Mouse (Mus musculus) E14TG2a.4 (cell line): ENCODE measurements around the gene Tepp.

ENCODE experiments used
- H3K27me3 ChIP-seq: 2 replicates; pipeline ENCODE4 v1.6.1; 2014; ENCODE audit warnings: low read length, control low read depth; ENCODE audit not compliant: insufficient read depth
- H3K36me3 ChIP-seq: 2 replicates; pipeline ENCODE4 v1.6.1; 2014; ENCODE audit warnings: low read length, control low read depth; ENCODE audit not compliant: insufficient read depth
- H3K4me1 ChIP-seq: replicated peaks from 2 replicates; pipeline ENCODE4 v1.6.1; 2014; ENCODE audit warnings: low read depth, low read length, control low read depth
- H3K4me3 ChIP-seq: replicated peaks from 2 replicates; pipeline ENCODE4 v1.5.1; 2014; ENCODE audit warnings: mild to moderate bottlenecking, low read length
- H3K9me3 ChIP-seq: 2 replicates; pipeline ENCODE4 v1.6.1; 2014; ENCODE audit warnings: low read length, control low read depth
- CTCF ChIP-seq: conservative IDR thresholded peaks from 2 replicates; pipeline ENCODE4 v1.5.1; 2014; ENCODE audit warnings: low read length
- NANOG ChIP-seq: IDR thresholded peaks from 2 replicates; pipeline ENCODE4 v1.6.1; 2014; ENCODE audit warnings: borderline replicate concordance, low read length, mixed read lengths
- POU5F1 ChIP-seq: IDR thresholded peaks from 2 replicates; pipeline ENCODE4 v1.6.1; 2014; ENCODE audit warnings: low read length, borderline replicate concordance

The Tepp gene

DNA sequence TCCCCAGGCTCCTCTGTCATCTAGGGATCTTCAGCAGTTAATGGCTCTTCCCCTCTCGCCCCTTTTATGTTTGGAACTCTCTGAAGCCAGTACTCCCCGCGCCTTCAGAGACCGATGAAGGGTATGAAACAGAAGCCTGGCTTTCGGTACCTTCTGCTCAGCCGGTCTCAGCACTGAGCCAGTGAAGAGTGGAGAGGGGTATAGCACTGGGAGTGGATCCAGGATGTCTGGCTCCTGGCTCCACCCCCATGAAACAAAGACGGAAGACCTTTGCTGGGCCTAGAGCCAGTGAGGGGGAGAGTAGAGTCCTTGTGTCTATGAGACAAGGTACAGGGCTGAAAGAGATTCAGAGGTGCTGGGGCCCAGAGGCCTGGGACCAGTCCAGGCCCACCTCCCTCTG is 16.5 kb upstream of the Tepp start:
- Histone ChIP-seq H3K36me3 (no peaks in the 10 kb centered on the region), H3K4me3 (peak overlapping the region; percentile 56), H3K4me1 (peaks cover 23% of the 10 kb centered on the region), H3K9me3 (no peaks in the 10 kb centered on the region), H3K27me3 (0 out of 2 replicates have a peak, but pooled peaks cover 7% of the 10 kb centered on the region)
- no peak for TF ChIP-seq CTCF
- no peak for TF ChIP-seq POU5F1
- TF ChIP-seq NANOG: no peak

DNA sequence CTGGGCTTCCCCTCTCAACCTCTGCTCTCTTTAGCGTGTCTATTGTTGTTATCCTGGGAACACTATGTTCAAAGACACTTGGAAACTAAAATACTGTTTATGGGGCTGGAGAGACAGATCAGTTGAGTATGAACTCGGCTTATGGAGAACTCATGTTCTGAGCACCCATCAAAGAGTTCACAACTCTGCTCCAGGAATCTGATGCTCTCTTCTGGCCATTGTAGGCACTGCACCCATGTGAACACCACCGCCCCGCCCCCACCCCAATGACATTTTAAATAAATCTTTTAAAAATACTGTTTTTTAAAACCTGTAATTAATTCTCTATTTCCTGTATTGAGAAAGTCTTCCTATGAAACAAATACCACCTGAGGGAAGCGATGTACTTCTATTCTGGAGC is 8.0 kb upstream of the Tepp start:
- Histone ChIP-seq H3K4me1 (no peaks in the 10 kb centered on the region), H3K9me3 (0 out of 2 replicates have a peak, but pooled peaks cover 3% of the 10 kb centered on the region), H3K4me3 (no peak overlapping the region), H3K36me3 (no peaks in the 10 kb centered on the region), H3K27me3 (peaks cover 4% of the 10 kb centered on the region; the same call in 1 of the 2 replicates)
- no peak for TF ChIP-seq POU5F1
- TF ChIP-seq CTCF: peak; percentile 58

DNA sequence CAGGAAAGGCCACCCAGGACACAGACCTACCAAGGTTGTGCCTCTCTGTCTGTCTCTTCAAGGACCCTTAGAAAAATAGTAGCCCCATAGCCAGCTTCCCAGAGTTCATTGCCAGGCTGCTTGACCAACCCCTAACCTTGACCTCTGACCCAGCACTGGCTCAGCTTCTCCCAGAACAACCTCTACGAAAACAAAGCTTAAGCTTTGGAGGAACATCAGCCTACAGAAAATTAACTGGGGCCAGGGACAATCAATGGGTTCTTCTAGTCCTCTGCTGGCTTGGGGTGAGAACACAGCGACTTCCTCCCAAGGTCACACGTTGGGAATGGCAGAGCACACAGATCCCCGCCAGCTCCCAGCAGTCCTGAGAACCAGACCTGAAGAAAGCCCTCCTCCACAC is 4.8 kb upstream of the Tepp start:
- no peaks in the 10 kb centered on the region for H3K36me3 ChIP-seq
- TF ChIP-seq NANOG (no peak), POU5F1 (no peak), CTCF (no peak)
- H3K27me3 ChIP-seq: no peaks in the 10 kb centered on the region
- H3K9me3 ChIP-seq: no peaks in the 10 kb centered on the region
- H3K4me3 ChIP-seq: no peak overlapping the region
- H3K4me1 ChIP-seq: peaks cover 8% of the 10 kb centered on the region

DNA sequence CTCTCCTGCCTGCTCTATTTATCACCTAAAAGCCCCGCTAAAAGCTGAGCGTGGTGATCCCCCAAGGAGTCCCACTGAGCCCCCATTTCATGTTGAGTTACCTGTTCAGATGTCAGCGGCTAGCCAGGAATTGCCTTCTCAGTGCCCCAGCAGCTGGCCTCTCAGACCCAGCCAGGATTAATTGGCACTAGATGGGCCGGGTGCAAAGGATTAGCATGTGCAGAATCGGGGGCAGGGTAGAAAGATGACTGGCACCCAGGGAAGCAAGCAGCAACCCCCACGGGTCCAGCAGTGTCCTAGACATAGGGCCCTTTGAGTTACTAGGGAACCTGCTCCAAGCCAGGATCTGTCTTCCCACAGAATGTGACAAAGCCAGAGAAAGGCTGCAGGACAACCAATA is 3.9 kb upstream of the Tepp start, which contains the start of gene Cngb1:
Gene Cngb1 (minus strand): TSS at position 155 of the 400 bp plus-strand sequence.
- H3K27me3 ChIP-seq: no peaks in the 10 kb centered on the region
- no peak within 1 kb of the TSS for H3K4me3 ChIP-seq
- no peaks in the 10 kb centered on the region for H3K9me3 ChIP-seq
- no peaks in the 10 kb centered on the region for H3K36me3 ChIP-seq
- TF ChIP-seq NANOG (no peak), CTCF (no peak), POU5F1 (no peak)
- peaks cover 12% of the 10 kb centered on the region for H3K4me1 ChIP-seq

DNA sequence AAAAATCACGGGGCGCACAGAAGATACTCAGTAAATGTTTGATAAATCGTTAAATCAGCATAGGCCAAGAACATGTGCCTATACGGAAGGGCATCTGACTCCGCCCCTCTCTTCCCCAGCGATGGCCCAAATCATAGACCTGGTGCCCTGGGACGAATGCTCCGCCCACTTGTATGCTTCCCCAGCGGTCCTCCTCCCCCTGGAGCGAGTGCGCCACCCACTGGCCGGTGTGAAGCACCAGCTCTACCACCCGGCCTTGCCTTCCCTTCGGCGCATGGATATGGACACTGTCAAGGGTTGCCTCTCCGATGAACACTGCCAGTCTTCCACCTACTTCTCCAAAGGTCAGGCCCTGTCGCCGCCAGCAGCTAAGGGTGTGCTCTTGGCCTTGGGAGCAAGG is 2.5 kb downstream of the Tepp start:
- Histone ChIP-seq H3K4me3 (peak overlapping the region; percentile 43; the same call in 1 of the 2 replicates), H3K36me3 (no peaks in the 10 kb centered on the region), H3K4me1 (peaks cover 22% of the 10 kb centered on the region), H3K27me3 (peaks cover 16% of the 10 kb centered on the region), H3K9me3 (no peaks in the 10 kb centered on the region)
- TF ChIP-seq CTCF (peak; percentile 52), NANOG (no peak)

DNA sequence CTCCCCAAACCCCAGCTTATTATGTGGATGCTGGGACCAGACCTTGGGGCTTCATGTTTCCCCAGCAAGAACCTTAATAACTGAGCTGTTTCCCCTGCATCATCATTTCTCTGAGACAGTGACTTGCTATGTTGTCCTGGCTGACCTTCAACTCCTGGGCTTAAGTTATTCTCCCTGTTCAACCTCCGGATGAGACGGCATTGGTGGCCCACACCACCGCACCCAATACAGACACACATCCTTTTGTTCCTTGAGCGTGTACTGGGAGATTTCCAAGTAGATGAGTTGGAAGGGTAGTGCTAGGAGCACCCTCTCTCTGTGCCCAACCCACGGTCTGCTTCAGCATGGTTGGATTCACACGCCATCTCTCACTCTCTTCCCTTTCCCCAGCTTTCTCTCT is 3.5 kb downstream of the Tepp start:
- TF ChIP-seq CTCF (no peak), NANOG (no peak), POU5F1 (no peak)
- Histone ChIP-seq H3K9me3 (no peaks in the 10 kb centered on the region), H3K36me3 (no peaks in the 10 kb centered on the region), H3K27me3 (peaks cover 25% of the 10 kb centered on the region), H3K4me3 (no peak overlapping the region), H3K4me1 (peaks cover 22% of the 10 kb centered on the region)

DNA sequence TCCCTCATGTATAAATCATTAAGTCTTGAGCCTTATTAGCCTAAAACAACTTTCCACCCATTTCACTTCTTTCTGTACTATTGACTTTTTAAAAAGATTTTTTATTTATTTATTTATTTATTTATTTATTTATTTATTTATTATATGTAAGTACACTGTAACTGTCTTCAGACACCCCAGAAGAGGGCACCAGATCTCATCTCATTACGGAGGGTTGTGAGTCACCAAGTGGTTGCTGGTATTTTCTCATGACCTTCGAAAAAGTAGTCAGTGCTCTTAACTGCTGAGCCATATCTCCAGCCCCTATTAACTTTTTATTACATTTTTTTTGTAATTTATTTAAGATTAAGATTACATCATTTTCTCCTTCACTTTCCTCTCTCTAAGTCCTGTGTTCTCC is 4.3 kb downstream of the Tepp start:
- Histone ChIP-seq H3K4me1 (peaks cover 22% of the 10 kb centered on the region), H3K36me3 (no peaks in the 10 kb centered on the region), H3K27me3 (peaks cover 33% of the 10 kb centered on the region), H3K9me3 (no peaks in the 10 kb centered on the region), H3K4me3 (no peak overlapping the region)
- no peak for TF ChIP-seq POU5F1
- no peak for TF ChIP-seq NANOG
- TF ChIP-seq CTCF: no peak

DNA sequence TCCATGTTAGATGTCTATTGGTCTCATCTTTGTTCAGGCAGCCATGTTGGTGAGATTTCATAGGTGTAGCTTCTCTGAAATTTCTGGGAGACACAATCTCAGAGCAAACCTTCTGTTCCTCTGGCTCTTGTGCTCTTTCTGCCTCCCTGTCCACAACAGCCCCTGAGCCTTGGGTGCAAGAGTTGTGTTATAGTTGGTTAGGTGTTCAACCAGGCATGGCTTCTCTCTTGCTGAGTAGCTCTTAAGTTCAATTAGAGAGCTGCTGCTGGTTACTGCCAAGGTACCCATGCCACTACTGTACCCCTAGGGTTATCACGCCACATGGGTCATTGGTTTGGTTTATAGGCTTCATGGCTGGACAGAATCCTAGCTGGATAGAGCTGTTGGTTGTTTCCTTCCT is 5.0 kb downstream of the Tepp start:
- H3K9me3 ChIP-seq: no peaks in the 10 kb centered on the region
- peaks cover 39% of the 10 kb centered on the region for H3K27me3 ChIP-seq
- no peaks in the 10 kb centered on the region for H3K36me3 ChIP-seq
- no peak for TF ChIP-seq NANOG
- no peak overlapping the region for H3K4me3 ChIP-seq
- H3K4me1 ChIP-seq: peaks cover 25% of the 10 kb centered on the region

DNA sequence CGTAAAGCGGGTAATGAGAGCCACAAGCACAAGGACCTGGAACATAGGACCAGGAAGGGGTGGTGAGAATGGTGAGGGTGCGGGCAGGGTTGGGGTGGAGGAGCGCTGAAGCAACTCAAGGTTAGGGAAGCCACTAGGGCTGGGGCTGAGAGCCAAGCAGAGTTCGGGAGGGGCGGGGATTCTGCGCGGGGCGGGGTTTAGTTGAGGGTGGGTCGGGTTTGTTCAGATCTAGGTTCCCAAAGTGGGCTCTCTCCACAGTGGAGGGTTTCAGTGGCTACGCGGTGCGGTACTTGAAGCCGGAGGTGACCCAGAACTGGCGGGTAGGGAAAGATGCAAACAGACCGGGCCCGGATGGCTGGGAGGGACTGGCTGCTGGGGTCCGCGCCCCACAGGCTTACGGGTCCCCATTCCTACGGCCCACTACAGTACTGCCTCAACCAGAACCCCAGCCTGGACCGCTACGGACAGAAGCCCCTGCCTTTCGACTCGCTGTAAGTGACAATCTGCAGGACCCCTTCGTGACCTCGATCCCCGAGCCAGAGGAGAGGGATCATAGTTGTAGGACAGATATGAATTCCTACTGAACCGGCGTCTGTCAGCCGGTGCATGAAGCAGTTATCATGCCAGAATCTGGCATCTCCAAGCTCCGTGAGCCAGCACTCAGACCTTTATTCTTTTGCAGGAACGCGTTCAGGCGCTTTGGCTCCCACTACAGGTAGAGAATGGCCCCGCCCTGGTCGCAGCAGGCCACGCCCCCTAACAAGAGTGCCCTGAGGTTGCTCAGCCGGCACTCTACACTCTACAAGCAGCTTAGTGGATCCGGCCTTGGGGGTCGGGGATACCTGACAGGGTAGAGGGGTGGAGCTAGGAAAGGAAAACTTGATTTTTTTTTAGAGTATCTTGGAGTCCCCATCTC is 10.1 kb downstream of the Tepp start:
- Histone ChIP-seq H3K9me3 (no peaks in the 10 kb centered on the region), H3K27me3 (peaks cover 79% of the 10 kb centered on the region), H3K4me1 (peaks cover 22% of the 10 kb centered on the region), H3K4me3 (peak overlapping the region; percentile 81), H3K36me3 (peaks cover 1% of the 10 kb centered on the region; the same call in 1 of the 2 replicates)
- TF ChIP-seq NANOG: no peak
- no peak for TF ChIP-seq POU5F1
- no peak for TF ChIP-seq CTCF
